Mouse (Mus musculus): ENCODE results near the gene Strap. TPM values are rescaled to one million over a fixed set of nuclear protein-coding genes. Genes with fewer than 3 reads are reported as not detected.

Strap gene
- polyA plus RNA-seq, 1 experiment from 2014 or later = 240 TPM

DNA sequence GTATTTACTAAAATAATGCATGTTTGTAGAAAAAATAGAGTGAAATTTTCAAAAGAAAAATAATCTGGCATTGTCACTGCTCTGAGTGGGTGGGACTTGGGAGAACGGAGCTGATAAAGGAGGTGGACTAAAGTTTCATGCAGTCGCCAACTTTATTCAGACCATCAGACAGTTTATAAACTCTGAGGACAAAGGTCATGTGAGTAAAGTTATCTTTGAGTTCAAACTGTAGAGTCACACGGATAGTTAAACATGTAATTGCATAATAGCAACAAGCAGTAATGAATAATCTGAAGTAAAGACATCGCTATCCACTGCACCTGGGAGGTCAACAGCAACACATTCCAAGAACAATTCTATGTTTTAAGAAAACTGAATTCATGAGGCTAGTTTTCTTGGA lies 9.8 kb downstream of the Strap start:
- Histone ChIP-seq H3K4me3 (no peak overlapping the region), H3K4me1 (no peaks in the 10 kb centered on the region), H3K9me3 (no peaks in the 10 kb centered on the region), H3K36me3 (replicated peaks) (peaks cover 98% of the 10 kb centered on the region), H3K27ac (no peak overlapping the region), H3K27me3 (ENCODE audit: poor library complexity, severe bottlenecking) (no peaks in the 10 kb centered on the region)
- no peak for DNase-seq (ENCODE audit: extremely low spot score, low spot score)
- 91% methylated on average over 4 of the region's 4 CpGs for WGBS

DNA sequence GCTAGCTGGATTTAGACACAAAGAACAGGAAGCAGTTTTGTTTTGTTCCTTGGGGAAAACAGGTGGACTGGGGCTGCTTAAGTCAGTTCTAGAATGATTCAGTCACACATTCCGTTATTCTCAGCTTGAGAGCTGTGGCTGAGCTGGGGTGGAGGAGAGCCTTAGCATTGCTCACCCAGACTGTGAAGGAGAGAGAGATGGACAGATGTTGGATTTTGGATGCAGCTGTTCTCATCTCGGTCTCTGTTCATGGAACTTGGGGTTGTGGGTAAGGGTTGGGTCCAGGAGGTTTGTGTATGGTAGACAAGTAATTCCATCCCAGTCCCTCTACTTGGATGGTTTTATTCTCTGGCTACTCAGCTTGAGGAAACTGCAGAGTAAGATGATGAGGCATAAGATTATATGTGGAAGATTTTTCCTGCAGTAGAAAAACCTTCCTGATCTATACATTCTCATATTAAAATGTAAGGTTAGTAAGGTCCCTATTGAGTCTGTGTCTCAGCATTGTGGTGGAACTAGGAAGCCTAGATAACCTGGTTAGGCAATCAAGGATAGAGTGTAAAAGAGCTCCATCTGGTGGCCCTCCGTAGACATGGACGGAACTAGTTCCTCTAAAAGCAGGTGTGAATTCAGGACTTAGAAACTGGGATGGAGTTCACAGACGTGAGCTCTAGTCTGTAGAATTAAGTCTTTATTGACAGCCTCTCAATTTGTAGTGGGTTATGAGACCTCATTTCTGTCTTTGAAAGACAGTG lies 12.5 kb downstream of the Strap start:
- 84% methylated on average over 5 of the region's 5 CpGs for WGBS
- DNase-seq (ENCODE audit: extremely low spot score, low spot score) = no peak
- H3K4me1 ChIP-seq = no peaks in the 10 kb centered on the region
- H3K27ac ChIP-seq = no peak overlapping the region
- H3K9me3 ChIP-seq = no peaks in the 10 kb centered on the region
- H3K27me3 ChIP-seq (ENCODE audit: poor library complexity, severe bottlenecking) = no peaks in the 10 kb centered on the region
- peaks cover 98% of the 10 kb centered on the region for H3K36me3 ChIP-seq (replicated peaks)
- H3K4me3 ChIP-seq = no peak overlapping the region

DNA sequence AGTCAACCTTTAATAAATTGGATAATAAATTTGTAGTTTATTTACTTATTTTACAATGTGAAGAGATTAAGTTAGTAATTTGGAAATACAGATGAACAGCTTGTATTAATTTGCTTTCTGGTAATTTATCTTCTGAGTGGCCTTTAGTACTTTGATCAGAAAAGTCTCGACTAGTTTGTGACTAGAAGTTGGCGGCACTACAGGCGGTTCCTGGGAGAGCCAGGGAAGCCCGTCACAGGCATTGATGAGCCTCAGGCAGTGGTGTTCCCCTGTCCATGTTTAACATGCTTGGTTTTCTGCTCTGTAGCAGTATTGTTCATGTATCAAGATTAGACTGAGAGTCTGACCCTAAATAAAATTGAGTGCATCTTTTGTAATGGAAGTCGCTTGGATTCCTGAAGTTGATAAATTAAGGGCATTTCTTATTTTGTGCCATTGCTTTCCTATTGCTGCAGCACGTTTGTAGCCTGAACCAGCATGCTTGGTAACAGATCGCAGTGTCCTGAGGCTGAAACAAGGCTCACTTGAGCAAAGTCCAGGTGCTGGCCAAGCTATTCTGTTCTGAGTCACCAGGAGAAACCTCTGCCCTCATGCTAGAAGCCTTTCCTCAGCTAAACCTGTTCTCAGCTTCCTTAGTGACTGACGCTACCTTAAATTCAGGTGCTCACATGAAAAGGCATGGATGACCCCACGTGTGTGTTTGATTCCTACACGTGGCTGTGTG lies 16.8 kb downstream of the Strap start:
- WGBS = 92% methylated on average over 10 of the region's 10 CpGs
- no peak for DNase-seq (ENCODE audit: extremely low spot score, low spot score)
- no peak overlapping the region for H3K27ac ChIP-seq
- no peak overlapping the region for H3K4me3 ChIP-seq
- H3K9me3 ChIP-seq = no peaks in the 10 kb centered on the region
- H3K36me3 ChIP-seq (replicated peaks) = peaks cover 61% of the 10 kb centered on the region
- H3K27me3 ChIP-seq (ENCODE audit: poor library complexity, severe bottlenecking) = no peaks in the 10 kb centered on the region
- peaks cover 15% of the 10 kb centered on the region for H3K4me1 ChIP-seq

DNA sequence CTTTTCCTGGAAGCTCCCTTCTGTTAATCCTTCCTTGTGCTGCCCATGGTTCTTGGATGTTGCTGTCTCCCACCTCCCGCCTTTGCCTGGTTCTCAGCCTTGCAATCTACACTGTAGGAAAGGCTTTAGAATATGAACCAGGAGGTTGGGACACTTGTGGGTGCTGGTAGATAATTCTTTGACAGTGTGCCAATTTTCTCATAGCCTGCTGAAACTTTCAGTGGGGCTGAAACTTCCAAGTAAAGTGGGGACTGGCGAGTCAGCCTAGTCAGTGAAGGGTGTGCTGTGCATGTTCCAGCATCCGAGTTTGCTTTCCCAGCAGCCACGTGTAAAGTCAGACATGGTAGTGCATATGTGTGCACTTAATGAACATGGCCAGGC lies 17.4 kb downstream of the Strap start:
- Histone ChIP-seq H3K27me3 (ENCODE audit: poor library complexity, severe bottlenecking) (no peaks in the 10 kb centered on the region), H3K4me3 (no peak overlapping the region), H3K9me3 (no peaks in the 10 kb centered on the region), H3K36me3 (replicated peaks) (peaks cover 55% of the 10 kb centered on the region), H3K27ac (no peak overlapping the region), H3K4me1 (peaks cover 15% of the 10 kb centered on the region)
- DNase-seq (ENCODE audit: extremely low spot score, low spot score) = peak; percentile 13
- 89% methylated on average over 4 of the region's 4 CpGs for WGBS

DNA sequence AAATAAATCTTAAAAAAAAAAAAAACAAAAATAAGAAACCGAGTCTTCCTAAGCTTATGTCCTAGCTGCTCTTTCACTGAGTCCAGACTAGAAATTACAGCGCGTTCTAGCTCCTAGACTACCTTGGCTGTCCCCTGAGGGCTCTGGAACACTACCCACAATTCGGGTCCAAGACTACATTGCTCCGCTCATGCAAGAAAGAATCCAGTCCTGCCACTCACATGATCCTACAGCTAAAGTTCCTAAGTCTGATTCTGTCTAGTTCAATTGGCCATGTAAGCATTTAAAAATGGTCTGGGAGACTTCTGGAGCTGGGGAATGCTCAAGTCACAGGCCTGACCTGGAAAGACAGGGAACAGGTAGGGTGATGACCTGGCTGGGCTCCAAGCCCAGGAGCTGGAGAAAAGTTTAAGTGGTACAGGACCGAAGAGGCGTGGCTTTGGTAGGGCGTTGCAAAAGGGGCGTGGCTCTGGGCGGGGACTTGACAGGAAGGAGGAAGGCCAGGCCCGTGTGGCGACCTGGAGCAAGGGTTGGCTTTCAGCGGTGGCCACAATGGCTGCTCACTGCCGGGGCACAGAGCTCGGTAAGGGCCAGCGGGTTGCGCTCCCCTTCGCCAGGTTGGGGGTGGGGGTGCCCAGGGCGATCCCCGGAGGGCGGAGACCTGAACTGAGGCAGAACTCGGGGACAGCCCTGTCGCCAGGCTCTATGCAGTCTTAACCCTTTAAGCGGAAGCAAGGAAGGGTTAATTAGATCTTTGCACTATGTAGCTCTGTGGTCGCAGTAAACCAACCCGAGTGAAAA lies 19.4 kb downstream of the Strap start, which contains the start of gene Dera:
TSS of gene Dera (plus strand) at position 491 of the 801 bp plus-strand sequence.
- DNase-seq (ENCODE audit: extremely low spot score, low spot score) = peak; percentile 90
- Histone ChIP-seq H3K27me3 (ENCODE audit: poor library complexity, severe bottlenecking) (no peaks in the 10 kb centered on the region), H3K9me3 (no peaks in the 10 kb centered on the region), H3K4me3 (peak within 1 kb of the TSS; percentile 77), H3K36me3 (replicated peaks) (peaks cover 35% of the 10 kb centered on the region), H3K4me1 (peaks cover 20% of the 10 kb centered on the region), H3K27ac (peak within 1 kb of the TSS; percentile 92)
- 13% methylated on average over 26 of the region's 26 CpGs for WGBS

DNA sequence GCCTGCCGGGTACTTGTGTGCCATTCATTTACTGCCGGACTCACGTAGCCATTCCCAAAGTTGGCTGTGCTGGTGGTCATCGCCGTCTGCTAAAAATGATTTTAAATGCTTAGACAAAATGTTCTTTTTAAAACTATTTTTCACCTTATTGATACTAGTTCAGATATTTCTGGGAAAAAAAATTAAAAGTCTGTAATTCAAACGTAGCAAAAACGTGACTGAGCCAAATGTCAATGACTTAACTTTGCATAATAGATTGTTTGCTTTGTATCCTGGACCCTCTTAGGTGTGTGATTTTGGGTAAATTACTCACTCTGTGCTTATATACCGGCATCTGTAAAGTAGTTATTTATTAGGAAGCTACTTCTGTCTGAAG lies 20.0 kb downstream of the Strap start:
- H3K4me1 ChIP-seq = peaks cover 26% of the 10 kb centered on the region
- H3K27me3 ChIP-seq (ENCODE audit: poor library complexity, severe bottlenecking) = no peaks in the 10 kb centered on the region
- peak overlapping the region; percentile 92 for H3K27ac ChIP-seq
- 9% methylated on average over 8 of the region's 8 CpGs for WGBS
- peaks cover 30% of the 10 kb centered on the region for H3K36me3 ChIP-seq (replicated peaks)
- no peak for DNase-seq (ENCODE audit: extremely low spot score, low spot score)
- peak overlapping the region; percentile 77 for H3K4me3 ChIP-seq
- no peaks in the 10 kb centered on the region for H3K9me3 ChIP-seq

DNA sequence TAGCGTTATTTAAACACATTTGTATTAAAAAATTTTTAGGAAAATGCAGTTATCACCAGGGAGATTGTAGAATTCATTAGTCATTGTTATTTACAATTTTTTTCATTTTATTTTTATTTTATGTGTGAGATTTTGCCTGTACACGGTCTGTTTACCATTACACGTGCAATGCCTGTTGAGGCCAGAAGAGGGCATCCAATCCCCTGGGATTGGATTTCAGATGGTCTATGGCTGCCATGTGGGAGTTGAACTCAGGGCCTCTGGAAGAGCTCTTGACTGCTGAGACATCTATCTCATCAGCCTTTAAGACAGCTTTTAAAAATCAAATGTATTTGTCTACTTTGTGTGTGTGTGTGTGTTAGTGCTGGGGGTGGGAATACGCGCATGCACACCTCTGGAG lies 21.4 kb downstream of the Strap start:
- Histone ChIP-seq H3K27ac (no peak overlapping the region), H3K4me3 (no peak overlapping the region), H3K36me3 (replicated peaks) (peaks cover 19% of the 10 kb centered on the region), H3K9me3 (no peaks in the 10 kb centered on the region), H3K27me3 (ENCODE audit: poor library complexity, severe bottlenecking) (no peaks in the 10 kb centered on the region), H3K4me1 (peaks cover 29% of the 10 kb centered on the region)
- WGBS = 66% methylated on average over 5 of the region's 5 CpGs
- peak; percentile 18 for DNase-seq (ENCODE audit: extremely low spot score, low spot score)

DNA sequence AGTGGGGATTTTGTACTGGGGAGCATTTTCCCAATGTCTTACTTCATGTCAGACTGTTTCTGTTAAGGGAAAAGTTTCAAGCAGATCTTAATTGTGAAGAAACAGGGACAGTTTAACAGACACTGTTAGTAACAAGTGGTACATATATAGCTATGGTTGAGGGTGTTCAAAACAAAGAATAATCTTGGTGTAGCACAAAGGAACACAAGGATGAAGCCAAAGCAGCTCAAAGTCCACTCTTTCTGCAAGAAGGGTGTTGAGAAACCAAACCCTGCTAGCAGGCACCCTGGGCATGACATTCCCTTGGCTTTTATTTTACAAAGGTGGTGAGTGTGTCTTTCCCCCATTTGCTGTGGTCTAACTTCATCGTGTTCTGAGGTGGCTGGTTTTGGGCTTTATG lies 23.0 kb downstream of the Strap start:
- H3K4me3 ChIP-seq = no peak overlapping the region
- WGBS = 100% methylated on average over 1 of the region's 1 CpGs
- H3K4me1 ChIP-seq = peaks cover 29% of the 10 kb centered on the region
- DNase-seq (ENCODE audit: extremely low spot score, low spot score) = peak; percentile 2
- peaks cover 4% of the 10 kb centered on the region; the same call in 1 of the 2 replicates for H3K36me3 ChIP-seq (replicated peaks)
- H3K27me3 ChIP-seq (ENCODE audit: poor library complexity, severe bottlenecking) = no peaks in the 10 kb centered on the region
- no peak overlapping the region for H3K27ac ChIP-seq
- no peaks in the 10 kb centered on the region for H3K9me3 ChIP-seq

DNA sequence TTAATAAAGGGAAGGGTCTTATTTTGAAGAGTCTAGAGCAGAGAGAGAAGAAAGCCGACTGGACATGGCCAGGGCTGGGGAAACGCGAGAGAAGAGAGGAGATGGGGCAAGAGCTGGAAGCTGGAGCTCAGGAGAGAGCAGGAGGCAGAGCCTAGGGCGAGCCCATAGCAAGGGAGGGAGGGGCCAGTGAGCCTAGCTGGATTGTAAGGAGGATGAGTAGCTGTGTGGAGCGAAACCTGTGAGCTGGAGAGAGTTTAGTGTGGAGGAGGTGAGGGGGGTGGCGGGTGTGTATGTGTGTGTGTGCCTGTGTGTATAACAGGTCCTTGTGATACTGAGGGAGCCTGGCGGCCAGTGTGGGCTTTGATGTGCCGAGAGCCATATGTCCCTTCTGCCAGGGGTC lies 24.8 kb downstream of the Strap start:
- H3K27ac ChIP-seq = peak overlapping the region; percentile 58
- no peaks in the 10 kb centered on the region for H3K27me3 ChIP-seq (ENCODE audit: poor library complexity, severe bottlenecking)
- H3K4me3 ChIP-seq = no peak overlapping the region
- no peaks in the 10 kb centered on the region for H3K9me3 ChIP-seq
- H3K36me3 ChIP-seq (replicated peaks) = peaks cover 4% of the 10 kb centered on the region; the same call in 1 of the 2 replicates
- H3K4me1 ChIP-seq = peaks cover 34% of the 10 kb centered on the region
- DNase-seq (ENCODE audit: extremely low spot score, low spot score) = no peak
- 43% methylated on average over 8 of the region's 8 CpGs for WGBS

DNA sequence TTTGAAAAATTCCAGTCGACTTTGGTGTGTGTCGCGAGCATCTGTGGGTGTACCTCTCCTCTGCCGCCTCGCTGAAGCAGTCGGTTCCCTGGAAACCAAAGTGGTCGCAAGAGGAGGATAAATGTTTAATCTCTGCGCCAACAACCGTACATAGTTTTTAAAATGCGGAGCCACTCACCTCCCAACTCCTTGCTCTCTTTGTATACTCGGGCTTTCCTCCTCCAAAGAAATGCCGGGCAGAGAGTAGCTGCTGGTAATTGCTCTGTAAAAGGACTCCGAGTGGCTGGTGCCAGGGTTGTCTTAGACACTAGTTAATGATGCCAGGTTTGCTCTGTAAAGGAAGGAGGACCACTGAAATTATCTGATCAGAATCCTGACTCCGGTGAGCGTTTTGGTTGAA lies 26.1 kb downstream of the Strap start:
- H3K9me3 ChIP-seq = no peaks in the 10 kb centered on the region
- WGBS = 94% methylated on average over 15 of the region's 15 CpGs
- H3K27ac ChIP-seq = no peak overlapping the region
- H3K4me3 ChIP-seq = no peak overlapping the region
- peaks cover 4% of the 10 kb centered on the region; the same call in 1 of the 2 replicates for H3K36me3 ChIP-seq (replicated peaks)
- peaks cover 31% of the 10 kb centered on the region for H3K4me1 ChIP-seq
- H3K27me3 ChIP-seq (ENCODE audit: poor library complexity, severe bottlenecking) = no peaks in the 10 kb centered on the region
- DNase-seq (ENCODE audit: extremely low spot score, low spot score) = peak; percentile 8

DNA sequence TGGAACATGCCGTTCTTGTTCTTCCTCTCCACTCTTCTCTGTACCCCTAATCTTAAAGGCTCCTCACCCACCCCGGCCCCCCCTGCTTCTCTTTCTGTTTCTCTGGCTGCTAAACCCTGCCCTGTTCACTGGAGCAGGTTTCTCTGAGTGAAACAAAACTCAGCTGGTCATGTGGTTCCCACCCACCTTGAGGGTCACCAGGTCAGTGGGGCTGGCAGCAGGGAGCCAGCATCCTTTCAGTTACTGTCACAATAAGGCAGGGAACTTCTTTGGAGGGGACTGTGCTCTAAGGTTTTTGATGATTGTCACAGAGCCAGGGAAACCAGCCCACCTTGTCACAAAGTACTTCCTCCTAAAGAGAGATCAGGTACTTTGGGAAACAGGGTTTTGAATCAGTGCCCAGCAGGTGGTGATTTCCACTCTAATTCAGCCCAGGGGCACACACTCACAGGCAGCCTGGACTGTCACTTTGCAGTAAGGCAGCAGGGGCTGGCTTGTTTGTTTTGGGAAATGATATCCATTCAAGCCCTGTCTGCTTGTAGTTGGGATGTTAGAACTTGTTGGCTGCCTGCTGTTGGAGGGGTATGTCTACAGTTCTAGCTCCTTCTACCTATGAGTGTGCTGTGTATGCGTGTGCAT lies 29.8 kb downstream of the Strap start:
- Histone ChIP-seq H3K27me3 (ENCODE audit: poor library complexity, severe bottlenecking) (no peaks in the 10 kb centered on the region), H3K9me3 (no peaks in the 10 kb centered on the region), H3K4me3 (no peak overlapping the region), H3K4me1 (peaks cover 22% of the 10 kb centered on the region), H3K36me3 (replicated peaks) (peaks cover 4% of the 10 kb centered on the region; the same call in 1 of the 2 replicates), H3K27ac (no peak overlapping the region)
- WGBS = 32% methylated on average over 3 of the region's 3 CpGs
- peak; percentile 18 for DNase-seq (ENCODE audit: extremely low spot score, low spot score)

DNA sequence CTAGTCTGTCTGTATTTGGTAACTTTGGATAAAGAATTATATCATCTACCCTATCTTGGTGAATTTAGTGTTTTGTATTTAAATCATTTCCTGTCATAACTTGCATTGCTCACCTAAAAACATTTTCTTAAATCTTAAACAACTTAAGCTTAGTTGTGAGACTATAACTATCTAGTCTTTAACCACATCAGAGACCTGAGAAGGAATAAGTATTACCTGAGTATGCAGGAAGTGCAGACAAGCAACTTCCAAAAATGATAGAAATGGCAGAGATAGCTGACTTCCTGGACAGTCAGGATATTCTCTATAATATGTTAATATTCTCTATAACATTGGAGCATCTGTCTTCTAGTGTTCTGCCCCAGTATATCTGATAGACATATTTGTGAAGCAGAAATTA lies 31.3 kb downstream of the Strap start:
- Histone ChIP-seq H3K27me3 (ENCODE audit: poor library complexity, severe bottlenecking) (no peaks in the 10 kb centered on the region), H3K4me1 (peaks cover 18% of the 10 kb centered on the region), H3K4me3 (no peak overlapping the region), H3K27ac (no peak overlapping the region), H3K36me3 (replicated peaks) (peaks cover 1% of the 10 kb centered on the region; the same call in 1 of the 2 replicates), H3K9me3 (no peaks in the 10 kb centered on the region)
- DNase-seq (ENCODE audit: extremely low spot score, low spot score) = no peak

All from forebrain, embryonic 10.5 days (tissue).